Mouse (Mus musculus) retina, postnatal 7 days (tissue): Measurements from ENCODE around the gene Nlrc3.
"Not testable (repeated sequence)": the region's sequence is repeated elsewhere in the genome, so short reads cannot be mapped to it uniquely, and the experiment has no call there.

ENCODE experiments used
- DNase-seq: peaks from one replicate; pipeline ENCODE4 v3.0.0-alpha.2; 2012; ENCODE audit warnings: low read depth, low spot score

Nlrc3 gene

DNA sequence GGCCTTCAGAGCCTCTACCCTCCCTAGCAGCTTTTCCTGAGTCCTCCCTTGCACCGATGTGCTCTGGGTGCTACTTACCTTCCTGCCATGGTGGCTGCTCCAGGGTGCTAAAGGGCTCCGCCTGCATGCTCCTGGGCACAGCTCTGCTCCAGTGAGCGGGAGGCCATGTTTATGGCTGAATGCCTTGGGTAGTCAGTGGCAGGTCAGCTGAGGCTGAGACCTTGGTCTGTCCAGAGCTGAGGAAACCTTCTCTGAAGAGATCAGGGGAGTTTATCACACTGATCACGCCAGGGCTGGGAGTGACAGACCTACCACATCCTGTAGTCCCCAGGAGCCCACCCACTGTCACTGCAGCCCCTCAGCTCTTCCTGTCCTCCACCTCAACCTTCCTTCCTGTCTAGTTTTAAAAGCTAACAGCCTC, at the start of gene Nlrc3:
Nlrc3 (minus strand) TSS at position 382 of the 421 bp plus-strand sequence.
- DNase-seq: no peak

DNA sequence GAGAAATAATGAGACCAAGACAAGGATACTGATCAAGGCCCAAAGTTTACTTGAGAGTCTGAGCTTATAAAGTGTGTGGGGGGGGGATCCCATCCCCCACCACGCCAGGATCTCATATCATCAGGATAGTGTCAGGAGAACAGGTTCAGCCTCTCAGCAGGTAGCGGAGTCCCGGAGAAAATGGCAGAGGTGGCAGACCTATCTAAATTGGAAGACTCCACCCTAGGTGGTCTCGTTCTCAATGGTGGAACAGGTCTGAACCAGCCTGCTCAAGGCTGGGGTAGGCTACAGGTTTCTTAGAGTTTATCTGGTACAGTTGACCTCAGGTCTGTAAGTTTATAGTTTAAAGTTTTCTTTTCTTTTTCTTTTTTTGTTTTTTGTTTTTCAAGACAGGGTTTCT, 46.3 kb upstream of the Nlrc3 start:
- DNase-seq: no peak

DNA sequence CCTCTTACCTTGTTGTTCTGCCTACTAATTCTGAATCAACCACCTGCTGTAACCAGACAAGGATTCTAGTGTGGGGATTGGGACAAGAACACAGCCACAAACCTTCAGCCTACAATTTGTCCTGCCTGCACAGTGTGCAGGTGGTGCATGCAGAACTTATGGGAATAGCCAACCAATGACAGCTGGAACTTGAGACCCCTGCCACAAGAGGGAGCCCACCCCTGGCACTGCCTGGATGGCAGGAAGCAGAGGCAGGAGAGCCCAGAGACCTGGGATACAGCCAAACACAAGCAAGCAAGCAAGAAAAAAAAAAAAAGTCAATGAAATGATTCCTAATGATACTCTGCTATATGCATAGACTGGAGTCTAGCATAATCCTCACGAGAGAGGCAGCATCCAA, 44.8 kb upstream of the Nlrc3 start:
- no peak for DNase-seq

DNA sequence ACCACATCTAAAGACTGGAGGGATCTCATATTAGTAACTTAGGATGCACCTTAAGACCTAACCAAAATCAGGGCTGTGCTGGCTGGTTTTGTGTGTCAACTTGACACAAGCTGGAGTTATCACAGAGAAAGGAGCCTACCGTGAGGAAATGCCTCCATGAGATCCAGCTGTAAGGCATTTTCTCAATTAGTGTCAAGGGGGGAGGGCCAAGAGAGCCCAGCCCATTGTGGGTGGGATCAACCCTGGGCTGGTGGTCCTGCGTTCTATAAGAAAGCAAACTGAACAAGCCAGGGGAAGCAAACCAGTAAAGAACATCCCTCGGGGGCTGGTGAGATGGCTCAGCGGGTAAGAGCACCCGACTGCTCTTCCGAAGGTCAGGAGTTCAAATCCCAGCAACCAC, 41.0 kb upstream of the Nlrc3 start:
- DNase-seq: not testable (repeated sequence)

DNA sequence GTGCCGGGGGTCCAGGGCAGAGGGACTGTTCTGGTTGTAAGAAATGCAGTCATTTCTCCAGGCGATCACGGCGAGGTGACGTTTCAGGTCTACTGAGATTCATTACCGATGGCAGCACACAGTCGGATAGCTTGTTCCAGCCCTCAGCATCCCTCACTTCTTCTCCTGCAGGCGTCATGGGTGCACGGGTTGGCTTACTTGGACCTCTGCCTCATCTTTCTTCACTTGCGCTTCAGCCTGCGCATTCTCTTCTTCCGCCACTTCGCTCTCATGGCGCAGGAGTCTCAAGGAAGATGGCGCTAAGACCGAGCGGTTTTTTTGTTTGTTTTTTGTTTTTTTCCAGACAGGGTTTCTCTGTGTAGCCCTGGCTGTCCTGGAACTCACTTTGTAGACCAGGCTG, 40.4 kb upstream of the Nlrc3 start:
- DNase-seq: not testable (repeated sequence)

GRCm38 (mm10) chr16:4014040-4014668, 37.7 kb upstream of the Nlrc3 start:
- no peak for DNase-seq

DNA sequence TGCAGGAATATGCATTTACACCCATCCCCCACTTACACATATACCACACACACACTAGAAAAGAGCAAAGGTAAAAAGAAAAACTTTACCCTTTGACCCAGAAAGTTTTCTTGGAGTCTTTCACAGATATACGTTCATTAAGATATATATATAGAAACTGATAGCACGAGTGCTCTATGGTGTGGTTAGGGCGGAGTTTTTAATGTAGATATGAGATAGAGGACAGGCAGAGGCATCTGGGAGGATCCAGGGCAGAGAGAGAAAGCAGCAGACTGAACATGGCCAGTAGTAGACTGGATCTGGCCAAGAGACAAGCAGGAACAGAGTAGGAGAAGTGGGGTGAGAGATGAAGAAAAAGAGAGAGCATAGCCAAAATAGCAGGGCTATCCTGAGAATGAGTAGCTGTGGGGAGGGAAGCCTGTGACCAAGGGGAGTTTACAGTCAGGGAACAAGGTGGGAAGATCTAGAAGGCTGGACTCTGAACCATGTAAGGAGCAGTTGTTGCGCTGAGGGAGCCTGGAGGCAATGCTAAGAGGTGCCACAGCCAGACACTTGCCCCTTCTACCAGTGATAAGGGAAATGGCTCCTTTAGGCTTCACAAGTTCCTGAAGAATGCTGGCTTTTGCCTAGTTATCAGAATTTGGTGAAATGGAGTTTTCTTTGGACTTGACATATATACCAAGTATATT, 36.6 kb upstream of the Nlrc3 start:
- no peak for DNase-seq

- peak; percentile 96 for DNase-seq
These were observed 27.3 kb upstream of the Nlrc3 start, which contains the start of gene Slx4 for GRCm38 (mm10) chr16:4003489-4004398. Slx4 (minus strand) TSS chr16:4003770.

DNA sequence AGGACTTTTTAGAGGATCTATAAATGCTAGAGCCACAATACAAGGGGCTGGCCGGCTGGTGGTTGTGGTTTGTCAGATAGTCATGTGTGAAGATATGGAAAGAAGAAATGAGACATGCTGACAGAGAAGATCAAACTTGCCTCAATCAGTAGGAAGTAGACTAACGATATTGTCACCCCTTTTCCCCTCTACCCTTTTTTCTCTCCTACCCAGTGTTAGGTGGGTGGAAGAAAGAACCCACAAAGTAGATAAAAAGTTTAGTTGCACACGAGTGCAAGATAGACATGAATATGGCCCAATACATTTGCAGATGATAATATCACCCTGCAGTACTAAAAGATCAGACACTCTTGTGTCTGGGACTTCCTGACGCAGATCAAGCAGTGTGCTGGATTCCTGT, 12.0 kb upstream of the Nlrc3 start:
- DNase-seq: no peak

DNA sequence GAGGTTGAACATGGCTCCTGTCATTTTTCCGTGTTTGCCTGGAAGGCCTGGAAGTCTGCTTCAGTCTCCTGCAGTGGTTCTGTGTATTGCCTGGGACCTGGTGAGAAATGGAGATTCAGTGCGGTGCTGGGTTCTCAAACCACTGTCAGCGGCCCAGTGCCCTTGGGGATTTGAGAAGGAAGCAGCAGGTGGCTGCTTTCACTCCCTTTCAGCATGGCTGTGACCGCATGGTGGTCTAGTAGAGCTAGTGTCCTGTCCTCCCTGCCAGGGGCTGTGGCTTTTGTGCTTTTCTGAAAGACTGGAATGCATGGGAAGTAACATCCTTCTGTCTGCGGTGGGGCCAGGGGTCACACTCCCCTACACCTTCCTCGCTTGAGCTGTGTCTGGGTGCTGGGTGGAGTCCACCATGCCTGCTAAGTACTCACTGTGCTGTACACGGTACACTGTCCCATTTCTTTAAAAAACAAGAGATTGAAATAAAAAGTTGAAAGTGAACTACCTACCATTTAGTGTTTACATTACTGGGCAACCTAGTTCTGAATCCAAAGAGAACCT, 6.8 kb upstream of the Nlrc3 start:
- DNase-seq: no peak

DNA sequence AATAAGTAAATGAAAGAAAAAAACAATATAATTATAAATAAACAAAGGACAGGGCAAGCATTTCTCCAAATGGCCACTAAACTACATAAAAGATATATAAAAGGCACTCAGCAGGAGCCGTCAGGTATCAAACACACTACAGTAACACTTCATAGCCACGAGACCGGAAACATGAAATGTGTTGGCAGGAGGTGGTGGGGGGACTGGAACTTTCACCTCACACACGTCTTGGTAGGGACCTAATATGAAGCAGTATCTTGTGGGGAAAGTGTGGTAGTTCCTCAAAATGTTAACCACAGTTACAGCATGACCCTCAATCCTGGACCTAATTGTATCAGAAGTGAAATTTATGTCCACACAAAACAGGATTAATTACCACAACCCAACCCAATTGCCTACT, 5.7 kb upstream of the Nlrc3 start:
- no peak for DNase-seq

- DNase-seq: no peak
These were observed 280 bp upstream of the Nlrc3 start for GRCm38 (mm10) chr16:3976712-3977111.

- no peak for DNase-seq
These were observed 774 bp downstream of the Nlrc3 start for GRCm38 (mm10) chr16:3975658-3976057.

GRCm38 (mm10) chr16:3974456-3974855, 2.0 kb downstream of the Nlrc3 start:
- not testable (repeated sequence) for DNase-seq

- no peak for DNase-seq
These were observed 10.9 kb downstream of the Nlrc3 start for GRCm38 (mm10) chr16:3965534-3965933.

- DNase-seq: no peak
These were observed 11.4 kb downstream of the Nlrc3 start for GRCm38 (mm10) chr16:3964990-3965389.

- DNase-seq: no peak
These were observed 17.2 kb downstream of the Nlrc3 start for GRCm38 (mm10) chr16:3959261-3959660.

DNA sequence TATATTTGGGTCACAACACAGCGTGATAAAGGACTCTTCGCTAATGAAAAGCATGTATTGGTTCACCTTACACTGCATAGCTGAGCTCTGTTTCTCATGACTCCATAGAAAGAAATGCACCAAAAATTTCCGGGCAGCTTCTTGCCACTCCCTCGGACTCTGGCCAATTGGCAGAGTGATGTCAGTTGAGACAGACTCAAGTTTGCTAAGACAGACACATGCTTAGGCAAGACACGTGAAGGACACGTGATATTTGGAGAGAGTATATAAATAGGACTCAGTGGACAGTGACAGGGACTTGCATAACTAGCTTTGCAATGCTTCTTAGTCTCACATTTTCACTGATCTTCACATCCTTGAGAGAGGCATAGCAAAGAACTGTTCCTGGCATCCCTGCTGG, 20.1 kb downstream of the Nlrc3 start:
- no peak for DNase-seq

- no peak for DNase-seq
These were observed 25.3 kb downstream of the Nlrc3 start for GRCm38 (mm10) chr16:3951141-3951540.

GRCm38 (mm10) chr16:3934701-3935100, 41.7 kb downstream of the Nlrc3 start:
- DNase-seq: no peak

DNA sequence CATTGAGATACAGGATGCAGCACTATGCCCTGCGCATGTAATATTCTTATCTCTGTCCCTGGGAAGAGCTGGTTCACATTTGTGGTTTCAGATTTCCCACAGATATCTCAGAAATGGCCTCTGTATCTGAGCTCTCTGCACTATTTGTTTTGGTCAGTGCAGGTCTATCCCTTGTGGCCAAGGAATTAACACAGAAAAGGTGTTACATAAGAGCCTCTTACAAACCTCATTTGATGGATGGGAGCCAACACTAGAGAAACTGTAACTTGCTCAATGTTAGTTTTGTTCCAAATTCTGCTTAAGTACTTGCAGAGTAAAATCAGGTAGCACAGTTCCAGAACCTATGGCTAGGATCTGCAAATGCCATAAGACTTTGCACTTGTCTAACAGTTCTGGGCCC, 42.3 kb downstream of the Nlrc3 start:
- DNase-seq: no peak

- DNase-seq: no peak
These were observed 42.9 kb downstream of the Nlrc3 start for GRCm38 (mm10) chr16:3933536-3933935.
